ENCODE assay signal across 7 mouse cellular contexts in the genomic region with DNA sequence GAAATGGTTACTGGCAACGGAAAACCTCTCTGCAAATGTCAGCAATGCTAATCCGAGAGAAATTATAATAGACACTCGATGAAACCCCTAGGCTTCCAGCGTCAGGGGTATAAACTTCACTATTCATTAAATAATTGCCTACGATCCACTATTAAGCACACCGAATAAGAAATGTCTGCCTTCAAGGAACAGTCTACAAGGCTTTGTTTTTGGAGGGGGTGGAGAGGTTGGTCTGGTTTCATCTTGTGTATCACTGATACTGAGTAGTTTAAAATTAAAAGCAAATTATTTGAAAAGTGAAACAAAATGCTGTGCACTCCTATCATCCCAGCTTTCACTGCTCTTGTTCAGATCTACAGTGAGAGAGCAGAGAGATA. TPM values are rescaled to one million over a fixed set of nuclear protein-coding genes. Genes with fewer than 3 reads are reported as not detected.
DNase-seq lines count a peak whose midpoint lies in the region; ATAC-seq and TF ChIP-seq lines count a peak whose summit lies in the region.

No protein-coding gene starts in this region.

- peak overlapping the region; percentile 82 for H3K4me3 ChIP-seq in neural tube, embryonic 11.5 days (ENCODE audit: low read depth, low read length)
- peak overlapping the region; percentile 80 for H3K4me3 ChIP-seq in forebrain, embryonic 13.5 days
- H3K4me3 ChIP-seq in liver, embryonic 13.5 days (replicated peaks) = peak overlapping the region; percentile 90
- peak overlapping the region; percentile 78 for H3K4me3 ChIP-seq in stomach, postnatal 0 days (ENCODE audit: low read depth, low read length)

- H3K4me2 ChIP-seq in neural tube, embryonic 11.5 days (ENCODE audit: low read depth) = peak overlapping the region; percentile 43
- H3K4me2 ChIP-seq in forebrain, embryonic 13.5 days = peak overlapping the region; percentile 65
- H3K4me2 ChIP-seq in liver, embryonic 13.5 days = peak overlapping the region; percentile 78
- peak overlapping the region; percentile 56 for H3K4me2 ChIP-seq in stomach, postnatal 0 days (replicated peaks; ENCODE audit: low read depth)

- no peak for DNase-seq in neural tube, embryonic 11.5 days (ENCODE audit: low spot score)
- DNase-seq in neural tube, embryonic 10.5 days (ENCODE audit: extremely low spot score, low spot score) = no peak
- DNase-seq in liver, embryonic 13.5 days = no peak
- DNase-seq in stomach, postnatal 0 days (ENCODE audit: low spot score) = no peak
- no peak for DNase-seq in adrenal gland, adult 2 months
- no peak for DNase-seq in cerebellum, adult 18-20 months

- TF ChIP-seq EP300 in stomach, postnatal 0 days (optimal IDR thresholded peaks at IDR 0.05) = no peak

- H3K27me3 ChIP-seq in neural tube, embryonic 11.5 days (ENCODE audit: control insufficient read depth, insufficient read depth, low read length) = no peaks in the 10 kb centered on the region
- no peaks in the 10 kb centered on the region for H3K27me3 ChIP-seq in forebrain, embryonic 13.5 days
- no peaks in the 10 kb centered on the region for H3K27me3 ChIP-seq in liver, embryonic 13.5 days
- no peaks in the 10 kb centered on the region for H3K27me3 ChIP-seq in stomach, postnatal 0 days (ENCODE audit: control insufficient read depth, insufficient read depth, low read length)

- peaks cover 16% of the 10 kb centered on the region for H3K4me1 ChIP-seq in neural tube, embryonic 11.5 days (ENCODE audit: control insufficient read depth, insufficient read depth, low read length)
- H3K4me1 ChIP-seq in forebrain, embryonic 13.5 days = peaks cover 28% of the 10 kb centered on the region
- peaks cover 54% of the 10 kb centered on the region for H3K4me1 ChIP-seq in liver, embryonic 13.5 days (replicated peaks)
- H3K4me1 ChIP-seq in stomach, postnatal 0 days (replicated peaks; ENCODE audit: control insufficient read depth, insufficient read depth) = no peaks in the 10 kb centered on the region

- WGBS in neural tube, embryonic 11.5 days = 4% methylated on average over 6 of the region's 6 CpGs
- 4% methylated on average over 6 of the region's 6 CpGs for WGBS in forebrain, embryonic 13.5 days
- WGBS in liver, embryonic 13.5 days (ENCODE audit: insufficient replicate concordance) = 3% methylated on average over 6 of the region's 6 CpGs
- WGBS in stomach, postnatal 0 days = under 1% methylated on average over 6 of the region's 6 CpGs

- H3K36me3 ChIP-seq in neural tube, embryonic 11.5 days (ENCODE audit: control insufficient read depth, insufficient read depth, low read length) = no peaks in the 10 kb centered on the region
- H3K36me3 ChIP-seq in forebrain, embryonic 13.5 days (ENCODE audit: poor library complexity, severe bottlenecking) = no peaks in the 10 kb centered on the region
- H3K36me3 ChIP-seq in liver, embryonic 13.5 days = no peaks in the 10 kb centered on the region
- no peaks in the 10 kb centered on the region for H3K36me3 ChIP-seq in stomach, postnatal 0 days (ENCODE audit: control insufficient read depth, insufficient read depth, low read length)

- peak; percentile 64 for ATAC-seq in neural tube, embryonic 11.5 days (ENCODE audit: insufficient read depth, low FRiP score, low TSS enrichment)
- peak; percentile 77; the same call in 1 of the 2 replicates for ATAC-seq in forebrain, embryonic 13.5 days
- ATAC-seq in liver, embryonic 13.5 days (ENCODE audit: low read depth) = peak; percentile 32
- peak; percentile 52 for ATAC-seq in stomach, postnatal 0 days (ENCODE audit: low FRiP score, low TSS enrichment)

- peak overlapping the region; percentile 29; the same call in 1 of the 2 replicates for H3K9ac ChIP-seq in neural tube, embryonic 11.5 days (ENCODE audit: low read length)
- peak overlapping the region; percentile 35; the same call in 1 of the 2 replicates for H3K9ac ChIP-seq in forebrain, embryonic 13.5 days
- H3K9ac ChIP-seq in liver, embryonic 13.5 days = peak overlapping the region; percentile 95; the same call in 1 of the 2 replicates
- no peak overlapping the region for H3K9ac ChIP-seq in stomach, postnatal 0 days (ENCODE audit: low read length)

- no peaks in the 10 kb centered on the region for H3K9me3 ChIP-seq in neural tube, embryonic 11.5 days (ENCODE audit: control insufficient read depth, low read length)
- H3K9me3 ChIP-seq in forebrain, embryonic 13.5 days (replicated peaks) = no peaks in the 10 kb centered on the region
- no peaks in the 10 kb centered on the region for H3K9me3 ChIP-seq in liver, embryonic 13.5 days (replicated peaks)
- H3K9me3 ChIP-seq in stomach, postnatal 0 days (ENCODE audit: control insufficient read depth, low read length) = no peaks in the 10 kb centered on the region

- no peak overlapping the region for H3K27ac ChIP-seq in neural tube, embryonic 11.5 days (ENCODE audit: low read depth, low read length)
- peak overlapping the region; percentile 27; the same call in 1 of the 2 replicates for H3K27ac ChIP-seq in forebrain, embryonic 13.5 days
- H3K27ac ChIP-seq in liver, embryonic 13.5 days = peak overlapping the region; percentile 65
- peak overlapping the region; percentile 95; the same call in 1 of the 2 replicates for H3K27ac ChIP-seq in stomach, postnatal 0 days (replicated peaks)

- TF ChIP-seq CTCF in stomach, postnatal 0 days (IDR thresholded peaks at IDR 0.05; ENCODE audit: low read depth) = no peak

RNA-seq across cellular contexts. Expression of a gene that starts 0.4 kb away (rescaled TPM):
- polyA plus RNA-seq in neural tube, embryonic 11.5 days (2014; fragmentation: Nextera tagmentation; extraction: Ambion mirVana) = 41.4 and 44.2 TPM in 2 replicates
- 53.4 and 60.3 TPM in 2 replicates for polyA plus RNA-seq in forebrain, embryonic 13.5 days (2015; fragmentation: Nextera tagmentation; extraction: Ambion mirVana)
- polyA plus RNA-seq in liver, embryonic 13.5 days (2015; fragmentation: Nextera tagmentation; extraction: Ambion mirVana) = 21.4 and 26.1 TPM in 2 replicates
- 24.9 and 29.0 TPM in 2 replicates for polyA plus RNA-seq in stomach, postnatal 0 days (2015; fragmentation: Nextera tagmentation; extraction: Ambion mirVana)
- 10 to 100 TPM; 20.4 to 46.6 TPM for total RNA-seq in adrenal gland, adult 2 months (2021)
- 1.8 and 3.2 TPM in 2 replicates for polyA plus RNA-seq in adrenal gland, adult 2 months (2012; rRNA removed)

RNA-seq across cellular contexts. Expression of a gene that starts 46.9 kb away (rescaled TPM):
- 1.6 and 2.2 TPM in 2 replicates for polyA plus RNA-seq in neural tube, embryonic 11.5 days (2014; fragmentation: Nextera tagmentation; extraction: Ambion mirVana)
- 0.45 and 0.60 TPM in 2 replicates for polyA plus RNA-seq in forebrain, embryonic 13.5 days (2015; fragmentation: Nextera tagmentation; extraction: Ambion mirVana)
- 44.7 and 45.8 TPM in 2 replicates for polyA plus RNA-seq in liver, embryonic 13.5 days (2015; fragmentation: Nextera tagmentation; extraction: Ambion mirVana)
- polyA plus RNA-seq in stomach, postnatal 0 days (2015; fragmentation: Nextera tagmentation; extraction: Ambion mirVana) = 0.10 and 0.13 TPM in 2 replicates
- total RNA-seq in adrenal gland, adult 2 months (2021) = under 1 TPM; 0.23 to 0.62 TPM
- polyA plus RNA-seq in adrenal gland, adult 2 months (2012; rRNA removed) = 0.03 and 0.15 TPM in 2 replicates

RNA-seq across cellular contexts. Expression of a gene that starts 59.4 kb away (rescaled TPM):
- 37.9 and 42.9 TPM in 2 replicates for polyA plus RNA-seq in neural tube, embryonic 11.5 days (2014; fragmentation: Nextera tagmentation; extraction: Ambion mirVana)
- 30.2 and 32.9 TPM in 2 replicates for polyA plus RNA-seq in forebrain, embryonic 13.5 days (2015; fragmentation: Nextera tagmentation; extraction: Ambion mirVana)
- polyA plus RNA-seq in liver, embryonic 13.5 days (2015; fragmentation: Nextera tagmentation; extraction: Ambion mirVana) = 13.5 and 17.8 TPM in 2 replicates
- 32.7 and 37.6 TPM in 2 replicates for polyA plus RNA-seq in stomach, postnatal 0 days (2015; fragmentation: Nextera tagmentation; extraction: Ambion mirVana)
- 100 to 1,000 TPM in 1 of 2 experiments, 10 to 100 TPM in 1; 68.8 to 379 TPM for total RNA-seq in adrenal gland, adult 2 months (2021)
- 214 and 283 TPM in 2 replicates for polyA plus RNA-seq in adrenal gland, adult 2 months (2012; rRNA removed)

Comparison
In these comparisons a context has a peak if more than half of its experiments do, and no peak if none do; other contexts are left out.
1. RNA of a gene that starts 46.9 kb away (polyA plus RNA-seq): 44.7 to 45.8 TPM in liver, embryonic 13.5 days; 1.6 to 2.2 TPM in neural tube, embryonic 11.5 days, 0.45 to 0.60 TPM in forebrain, embryonic 13.5 days, 0.03 to 0.15 TPM in adrenal gland, adult 2 months and 0.10 to 0.13 TPM in stomach, postnatal 0 days; every median in the first group is over 10 times any median in the second.
2. Peak in every context shown above with its lines, with median percentiles within 50 percentile points of each other: ATAC-seq, H3K4me2 ChIP-seq and H3K4me3 ChIP-seq.